Mouse (Mus musculus) small intestine, adult 2 months (tissue): ENCODE data around the gene Socs1. TPM values are rescaled to one million over a fixed set of nuclear protein-coding genes. Genes with fewer than 3 reads are reported as not detected.

ENCODE experiments used
- H3K27ac ChIP-seq: fragments of 200-500 bp; 2 replicates; pipeline ENCODE4 v1.5.1; 2012; ENCODE audit warnings: low read depth, low read length, control low read depth, inconsistent platforms; ENCODE audit not compliant: insufficient read depth
- H3K27me3 ChIP-seq: fragments of 200-500 bp; 2 replicates; pipeline ENCODE4 v1.6.1; 2012; ENCODE audit warnings: mild to moderate bottlenecking, moderate library complexity, low read length, inconsistent platforms; ENCODE audit not compliant: control insufficient read depth, insufficient read depth
- H3K36me3 ChIP-seq: fragments of 200-500 bp; 2 replicates; pipeline ENCODE4 v1.6.1; 2012; ENCODE audit warnings: mild to moderate bottlenecking, low read length, control low read depth, inconsistent platforms; ENCODE audit not compliant: control insufficient read depth, insufficient read depth
- H3K4me1 ChIP-seq: fragments of 200-500 bp; 2 replicates; pipeline ENCODE4 v1.6.1; 2012; ENCODE audit warnings: low read length, inconsistent platforms, mixed read lengths; ENCODE audit not compliant: control insufficient read depth, insufficient read depth, insufficient read length
- H3K4me3 ChIP-seq: fragments of 200-500 bp; 2 replicates; pipeline ENCODE4 v1.5.1; 2012; ENCODE audit warnings: low read depth, mild to moderate bottlenecking, control low read depth, inconsistent platforms, low read length, moderate library complexity
- CTCF ChIP-seq: fragments of 200-500 bp; IDR thresholded peaks from 2 replicates; pipeline ENCODE4 v1.5.1; 2012; ENCODE audit warnings: low read depth, mild to moderate bottlenecking, control low read depth, inconsistent platforms, low read length, moderate library complexity, mixed read lengths; ENCODE audit not compliant: insufficient replicate concordance, insufficient read length; ENCODE audit errors: extremely low read depth
- POLR2A ChIP-seq: fragments of 200-500 bp; IDR thresholded peaks from 2 replicates; pipeline ENCODE4 v1.6.1; 2012; ENCODE audit warnings: low read depth, mild to moderate bottlenecking, control low read depth, inconsistent platforms, low read length, moderate library complexity
- WGBS: fragments of 180-500 bp; shearing (Covaris S2); methylation state at CpG from one replicate; pipeline ENCODE4 v1.1.7; 2018; 5-methylcytosine and 5-hydroxymethylcytosine counted together
- polyA plus RNA-seq: library from polyadenylated mRNA; depleted of rRNA; stranded (reverse); fragments of >200 nt; gene quantifications from 2 replicates; pipeline ENCODE4 v1.2.3, GENCODE M21; 2012

Gene Socs1
- polyA plus RNA-seq, 1 experiment, result 33.6 TPM

GRCm38 (mm10) chr16:10782377-10783151 is 2.8 kb downstream of the Socs1 start:
- Histone ChIP-seq H3K27ac (no peak overlapping the region), H3K36me3 (peaks cover 6% of the 10 kb centered on the region), H3K4me3 (peak overlapping the region; percentile 33), H3K4me1 (peaks cover 22% of the 10 kb centered on the region), H3K27me3 (no peaks in the 10 kb centered on the region)
- TF ChIP-seq POLR2A (no peak), CTCF (no peak)
- 77% methylated on average over 6 of the region's 6 CpGs for WGBS

DNA sequence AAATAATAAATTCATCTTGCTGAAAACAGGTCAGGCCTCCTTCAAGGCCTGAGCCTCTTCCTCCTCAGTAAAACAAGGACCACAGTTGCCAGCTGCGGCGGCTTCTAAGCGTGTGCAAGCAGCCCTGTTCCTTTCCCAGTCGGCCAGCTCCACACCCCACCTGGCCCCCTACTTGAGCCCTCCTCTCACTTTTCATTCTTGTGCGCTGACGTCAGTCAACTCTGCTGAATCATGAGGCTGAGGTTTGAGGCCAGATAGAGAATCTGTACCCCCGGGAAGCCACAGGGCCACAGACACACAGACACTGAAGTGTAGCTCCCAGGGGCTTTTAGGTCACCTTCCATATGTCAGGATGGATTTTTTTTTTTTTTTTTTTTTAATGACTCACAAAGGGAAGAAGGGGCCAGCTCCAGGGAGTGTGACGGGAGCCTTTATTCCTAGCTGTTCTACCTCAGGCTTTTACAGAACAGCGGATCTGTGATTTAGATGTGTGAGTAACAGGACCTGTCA is 3.4 kb downstream of the Socs1 start:
- H3K36me3 ChIP-seq, result peaks cover 6% of the 10 kb centered on the region
- peaks cover 17% of the 10 kb centered on the region for H3K4me1 ChIP-seq
- TF ChIP-seq POLR2A (no peak), CTCF (no peak)
- H3K27me3 ChIP-seq, result no peaks in the 10 kb centered on the region
- H3K27ac ChIP-seq, result no peak overlapping the region
- WGBS, result 90% methylated on average over 9 of the region's 9 CpGs
- no peak overlapping the region for H3K4me3 ChIP-seq

DNA sequence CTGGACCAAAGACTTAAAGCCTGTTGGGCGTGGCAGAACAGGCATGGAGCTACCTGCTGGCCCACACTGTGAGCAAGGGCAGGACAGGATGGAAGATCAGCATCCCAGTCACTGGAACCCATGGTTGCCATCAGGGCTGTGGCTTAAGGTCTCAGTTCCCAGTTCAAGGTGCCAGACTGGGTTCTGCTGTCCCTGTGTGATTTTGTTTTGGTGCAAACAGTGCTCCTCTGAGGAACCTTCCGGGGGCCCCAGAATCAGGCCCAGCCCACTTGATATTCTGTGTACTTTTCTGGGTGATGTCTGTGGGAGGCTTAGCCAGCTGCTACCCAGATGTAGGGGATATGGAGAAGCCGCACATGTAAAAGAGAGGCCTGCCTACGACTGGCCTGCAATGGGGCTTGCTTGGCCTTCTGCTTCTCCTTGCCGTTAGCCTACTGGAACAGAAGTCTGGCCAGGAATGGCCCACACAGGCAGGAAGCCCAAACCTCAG is 4.7 kb downstream of the Socs1 start:
- Histone ChIP-seq H3K27me3 (no peaks in the 10 kb centered on the region), H3K4me3 (no peak overlapping the region), H3K27ac (no peak overlapping the region), H3K4me1 (peaks cover 12% of the 10 kb centered on the region), H3K36me3 (peaks cover 6% of the 10 kb centered on the region)
- WGBS, result 89% methylated on average over 5 of the region's 5 CpGs
- TF ChIP-seq POLR2A, result no peak
- no peak for TF ChIP-seq CTCF

DNA sequence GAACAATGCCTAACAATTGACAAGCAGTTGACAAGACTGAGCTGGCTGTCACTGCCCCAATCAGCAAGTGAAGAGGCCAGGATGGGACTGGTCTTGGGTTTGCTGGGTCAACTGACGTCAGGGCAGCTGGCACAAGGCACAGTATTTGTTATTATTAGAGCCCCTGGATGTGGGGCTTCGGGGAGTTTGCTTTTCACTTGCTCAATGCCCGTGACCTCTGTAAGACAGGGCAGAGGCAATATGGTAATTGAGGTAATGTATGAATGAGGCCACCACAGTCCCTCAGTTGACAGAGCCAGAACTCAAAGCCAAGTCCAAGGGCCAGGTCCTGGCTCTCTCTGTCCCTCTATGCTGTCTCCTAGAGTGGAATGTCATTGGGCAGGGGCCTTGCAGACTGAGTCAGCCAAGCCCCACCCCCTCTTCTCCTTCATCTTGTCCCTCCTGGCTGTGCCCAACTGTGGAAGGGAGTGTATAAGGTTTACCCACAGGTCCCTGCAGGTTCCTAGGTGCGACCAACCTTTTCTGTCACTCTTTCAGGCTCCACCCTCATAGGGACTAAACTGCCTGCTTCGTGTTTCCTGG is 7.7 kb downstream of the Socs1 start:
- TF ChIP-seq CTCF (no peak), POLR2A (no peak)
- Histone ChIP-seq H3K4me3 (no peak overlapping the region), H3K4me1 (peaks cover 6% of the 10 kb centered on the region; the same call in 1 of the 2 replicates), H3K36me3 (no peaks in the 10 kb centered on the region; the same call in 1 of the 2 replicates), H3K27me3 (no peaks in the 10 kb centered on the region), H3K27ac (no peak overlapping the region)
- 72% methylated on average over 5 of the region's 5 CpGs for WGBS

- no peak overlapping the region for H3K4me3 ChIP-seq
- WGBS, result 67% methylated on average over 7 of the region's 7 CpGs
- H3K27me3 ChIP-seq, result no peaks in the 10 kb centered on the region
- TF ChIP-seq POLR2A (no peak), CTCF (no peak)
- no peak overlapping the region for H3K27ac ChIP-seq
- H3K36me3 ChIP-seq, result no peaks in the 10 kb centered on the region
- H3K4me1 ChIP-seq, result peaks cover 6% of the 10 kb centered on the region; the same call in 1 of the 2 replicates
These were observed 9.0 kb downstream of the Socs1 start for GRCm38 (mm10) chr16:10776322-10776721.

- no peak overlapping the region for H3K4me3 ChIP-seq
- no peak overlapping the region for H3K27ac ChIP-seq
- no peak for TF ChIP-seq CTCF
- TF ChIP-seq POLR2A, result no peak
- no peaks in the 10 kb centered on the region for H3K27me3 ChIP-seq
- WGBS, result 30% methylated on average over 4 of the region's 4 CpGs
- H3K4me1 ChIP-seq, result peaks cover 17% of the 10 kb centered on the region; the same call in 1 of the 2 replicates
- no peaks in the 10 kb centered on the region for H3K36me3 ChIP-seq
These were observed 10.6 kb downstream of the Socs1 start for GRCm38 (mm10) chr16:10774726-10775125.

GRCm38 (mm10) chr16:10773543-10773942 is 11.8 kb downstream of the Socs1 start:
- H3K4me3 ChIP-seq, result no peak overlapping the region
- TF ChIP-seq POLR2A, result no peak
- TF ChIP-seq CTCF, result no peak
- WGBS, result 91% methylated on average over 8 of the region's 8 CpGs
- H3K27me3 ChIP-seq, result no peaks in the 10 kb centered on the region
- H3K4me1 ChIP-seq, result peaks cover 24% of the 10 kb centered on the region
- no peak overlapping the region for H3K27ac ChIP-seq
- H3K36me3 ChIP-seq, result no peaks in the 10 kb centered on the region
